Comparison of ENCODE assay signal across 24 mouse cellular contexts in genomic region chr4:10849812-10850211, GRCm38 (mm10). TPM values are rescaled to one million over a fixed set of nuclear protein-coding genes. Genes with fewer than 3 reads are reported as not detected.
A peak's percentile ranks its signal among the peaks of the same experiment; 100 is the strongest.
DNase-seq lines count a peak whose midpoint lies in the region; ATAC-seq and TF ChIP-seq lines count a peak whose summit lies in the region.
"Had no signal": no experiment of that assay in that cellular context is flagged by ENCODE, and none has a peak within 500 bp of the region (broad histone marks: within the 10 kb centered on the region; RNA-seq: fewer than 3 reads in every experiment).

No protein-coding gene starts in this region.

- H3K4me3 ChIP-seq in heart, embryonic 10.5 days = no peak overlapping the region
- H3K4me3 ChIP-seq in kidney, postnatal 0 days (replicated peaks; ENCODE audit: low read depth, low read length) = no peak overlapping the region
- H3K4me3 ChIP-seq: embryonic facial prominence, embryonic 10.5 days; embryonic facial prominence, embryonic 12.5 days; forebrain, embryonic 13.5 days; forebrain, embryonic 15.5 days had no signal

- TF ChIP-seq CTCF in kidney, postnatal 0 days (IDR thresholded peaks at IDR 0.05; ENCODE audit: low read depth) = no peak

- WGBS in heart, embryonic 10.5 days = 76% methylated on average over 7 of the region's 7 CpGs
- 32% methylated on average over 7 of the region's 7 CpGs for WGBS in kidney, postnatal 0 days

- H3K27me3 ChIP-seq in heart, embryonic 10.5 days (ENCODE audit: insufficient read depth, poor library complexity, severe bottlenecking) = no peaks in the 10 kb centered on the region
- no peaks in the 10 kb centered on the region for H3K27me3 ChIP-seq in kidney, postnatal 0 days (ENCODE audit: insufficient read depth, low read length)
- H3K27me3 ChIP-seq: CH12.LX; embryonic facial prominence, embryonic 12.5 days; forebrain, embryonic 13.5 days; forebrain, embryonic 15.5 days; Patski had no signal

- no peaks in the 10 kb centered on the region for H3K4me1 ChIP-seq in heart, embryonic 10.5 days
- H3K4me1 ChIP-seq in kidney, postnatal 0 days (replicated peaks; ENCODE audit: insufficient read depth, low read length) = no peaks in the 10 kb centered on the region
- H3K4me1 ChIP-seq: embryonic facial prominence, embryonic 10.5 days; embryonic facial prominence, embryonic 12.5 days; forebrain, embryonic 13.5 days; forebrain, embryonic 15.5 days had no signal

- no peaks in the 10 kb centered on the region for H3K9me3 ChIP-seq in heart, embryonic 10.5 days
- H3K9me3 ChIP-seq in kidney, postnatal 0 days (replicated peaks; ENCODE audit: low read length) = no peaks in the 10 kb centered on the region
- H3K9me3 ChIP-seq: embryonic facial prominence, embryonic 10.5 days; embryonic facial prominence, embryonic 12.5 days; forebrain, embryonic 13.5 days; forebrain, embryonic 15.5 days; G1E had no signal

- no peaks in the 10 kb centered on the region for H3K36me3 ChIP-seq in heart, embryonic 10.5 days
- H3K36me3 ChIP-seq in kidney, postnatal 0 days (ENCODE audit: insufficient read depth, low read length) = no peaks in the 10 kb centered on the region
- H3K36me3 ChIP-seq: embryonic facial prominence, embryonic 10.5 days; embryonic facial prominence, embryonic 12.5 days; forebrain, embryonic 15.5 days; G1E had no signal

- no peak overlapping the region for H3K4me2 ChIP-seq in kidney, postnatal 0 days (ENCODE audit: low read length)
- H3K4me2 ChIP-seq: embryonic facial prominence, embryonic 12.5 days; forebrain, embryonic 13.5 days; forebrain, embryonic 15.5 days had no signal

- ATAC-seq in kidney, postnatal 0 days (replicated peaks; ENCODE audit: low FRiP score, low read depth) = no peak
- ATAC-seq: activated CD4-positive, CD25-positive, alpha-beta regulatory T cell, adult 4 months; CD4-positive, CD25-positive, alpha-beta regulatory T cell, adult 4 months; forebrain, embryonic 13.5 days; forebrain, embryonic 15.5 days; forebrain, postnatal 0 days; Patski had no signal

- H3K9ac ChIP-seq in kidney, postnatal 0 days (ENCODE audit: low read depth, low read length) = no peak overlapping the region
- H3K9ac ChIP-seq: embryonic facial prominence, embryonic 12.5 days; forebrain, embryonic 13.5 days; forebrain, embryonic 15.5 days; forebrain, postnatal 0 days had no signal

- DNase-seq in heart, adult 11 months = peak; percentile 82
- no peak for DNase-seq in heart, embryonic 10.5 days (ENCODE audit: low spot score)
- DNase-seq in kidney, postnatal 0 days (ENCODE audit: low spot score) = peak; percentile 61
- no peak for DNase-seq in kidney, postnatal 4 days
- no peak for DNase-seq in lung, postnatal 14 days
- DNase-seq: adrenal gland, adult 8-10 months; adrenal gland, postnatal 14 days; adrenal gland, postnatal 36 days; B cell, adult 2 months; cerebellum, adult 11-12 months; cerebellum, adult 2 months; cerebellum, adult 9-10 months; cerebellum, postnatal 10 days; cerebellum, postnatal 25 days; forebrain, postnatal 0 days had no signal

- no peak overlapping the region for H3K27ac ChIP-seq in heart, embryonic 10.5 days
- H3K27ac ChIP-seq in kidney, postnatal 0 days = no peak overlapping the region
- H3K27ac ChIP-seq: embryonic facial prominence, embryonic 10.5 days; embryonic facial prominence, embryonic 12.5 days; forebrain, embryonic 13.5 days; forebrain, embryonic 15.5 days had no signal

RNA-seq across cellular contexts. Expression of gene 2610301B20Rik, which starts 24.5 kb away (rescaled TPM):
- 22.9 and 23.8 TPM in 2 replicates for polyA plus RNA-seq in heart, embryonic 10.5 days (2016; fragmentation: Nextera tagmentation; extraction: Ambion mirVana)
- 27.7 and 29.5 TPM in 2 replicates for polyA plus RNA-seq in kidney, postnatal 0 days (2015; fragmentation: Nextera tagmentation; extraction: Ambion mirVana)

Comparison
In these comparisons a context has a peak if more than half of its experiments do, and no peak if none do; other contexts are left out.
1. DNase-seq: peak in heart, adult 11 months (single experiment) and kidney, postnatal 0 days (single experiment); none in heart, embryonic 10.5 days (single experiment), kidney, postnatal 4 days (0 of 2) and lung, postnatal 14 days (single experiment).